Mouse (Mus musculus) inflammation-experienced regulatory T-cells, adult 6 months (primary cell): ENCODE measurements around the gene Ndufa4l2. TPM values are rescaled to one million over a fixed set of nuclear protein-coding genes. Genes with fewer than 3 reads are reported as not detected.
A peak's percentile ranks its signal among the peaks of the same experiment; 100 is the strongest.

ENCODE experiments used
- ATAC-seq: one replicate; pipeline ENCODE4 v1.8.0; 2017
- polyA plus RNA-seq, 3 experiments: library from polyadenylated mRNA; unstranded; fragments of 100-300 nt; shearing (Covaris generic); gene quantifications; one replicate each; pipeline ENCODE4 v1.2.1; 2017

The Ndufa4l2 gene
- polyA plus RNA-seq, 3 experiments from 2014 or later = not detected

- ATAC-seq = no peak
Observed at GRCm38 (mm10) chr10:127509837-127510701, 4.7 kb upstream of the Ndufa4l2 start.

- no peak for ATAC-seq
Observed at GRCm38 (mm10) chr10:127510895-127511617, 3.7 kb upstream of the Ndufa4l2 start.

GRCm38 (mm10) chr10:127511634-127512306 is 3.0 kb upstream of the Ndufa4l2 start:
- peak; percentile 19 for ATAC-seq

- peak; percentile 7 for ATAC-seq
Observed at GRCm38 (mm10) chr10:127512307-127512666, 2.5 kb upstream of the Ndufa4l2 start.

- ATAC-seq = peak; percentile 80
Observed at GRCm38 (mm10) chr10:127512813-127513212, 2.0 kb upstream of the Ndufa4l2 start.

GRCm38 (mm10) chr10:127513501-127514091 is 1.2 kb upstream of the Ndufa4l2 start:
- no peak for ATAC-seq

- no peak for ATAC-seq
Observed at GRCm38 (mm10) chr10:127514111-127514698, 562 bp upstream of the Ndufa4l2 start.

- ATAC-seq = no peak
Observed at GRCm38 (mm10) chr10:127515271-127515982, 660 bp downstream of the Ndufa4l2 start.

- no peak for ATAC-seq
Observed at GRCm38 (mm10) chr10:127515983-127516459, 1.3 kb downstream of the Ndufa4l2 start.

- no peak for ATAC-seq
Observed at GRCm38 (mm10) chr10:127516576-127517260, 2.0 kb downstream of the Ndufa4l2 start.

GRCm38 (mm10) chr10:127517941-127518340 is 3.2 kb downstream of the Ndufa4l2 start:
- no peak for ATAC-seq

- no peak for ATAC-seq
Observed at GRCm38 (mm10) chr10:127519041-127519701, 4.4 kb downstream of the Ndufa4l2 start.

GRCm38 (mm10) chr10:127519903-127520713 is 5.3 kb downstream of the Ndufa4l2 start:
- no peak for ATAC-seq

GRCm38 (mm10) chr10:127520714-127521357 is 6.1 kb downstream of the Ndufa4l2 start:
- ATAC-seq = no peak

- peak; percentile 41 for ATAC-seq
Observed at GRCm38 (mm10) chr10:127521611-127522080, 6.9 kb downstream of the Ndufa4l2 start.

GRCm38 (mm10) chr10:127522088-127522581 is 7.4 kb downstream of the Ndufa4l2 start, which contains the start of gene Shmt2:
Shmt2 (minus strand) TSS chr10:127522444.
- peak; percentile 67 for ATAC-seq

GRCm38 (mm10) chr10:127524646-127525255 is 10.0 kb downstream of the Ndufa4l2 start:
- no peak for ATAC-seq

GRCm38 (mm10) chr10:127526048-127526447 is 11.3 kb downstream of the Ndufa4l2 start:
- ATAC-seq = no peak
